Mouse (Mus musculus): ENCODE results near the gene Cypt3. TPM values are rescaled to one million over a fixed set of nuclear protein-coding genes. Genes with fewer than 3 reads are reported as not detected.

Cypt3 gene
- polyA plus RNA-seq (2014; fragmentation: Illumina TruSeq; extraction: RNeasy Lipid Tissue Mini Kit (QIAGEN cat#74804)): not detected

DNA sequence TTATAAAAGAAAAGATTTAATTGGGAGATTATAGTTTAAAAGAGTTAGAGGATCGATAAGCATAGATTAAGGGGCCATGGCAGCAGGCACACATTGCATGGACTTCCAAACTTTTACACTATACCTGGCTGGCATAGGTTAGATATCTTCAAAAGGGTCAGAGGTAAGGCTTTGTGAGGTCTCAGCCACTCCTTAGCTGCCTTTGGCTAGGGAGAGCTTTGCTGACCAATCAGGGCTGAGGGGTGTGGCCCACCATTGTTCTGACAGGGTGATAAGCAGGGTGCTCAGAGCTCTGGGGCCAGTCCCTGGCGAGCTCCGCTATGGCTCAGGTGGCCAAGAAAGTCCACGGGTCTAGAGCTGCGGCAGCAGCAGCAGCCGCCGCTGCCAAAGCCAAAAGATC lies at the start of gene Cypt3:
Gene Cypt3, plus strand, starts transcription at position 301 of the 400 bp plus-strand sequence.

Other genes with a start within 250 kb of the Cypt3 start
- 110 TPM for gene Ubqln2, start 60.4 kb upstream of the Cypt3 start, polyA plus RNA-seq (2014; fragmentation: Illumina TruSeq; extraction: RNeasy Lipid Tissue Mini Kit (QIAGEN cat#74804))
- gene Kctd12b, start 137.8 kb downstream of the Cypt3 start, polyA plus RNA-seq (2014; fragmentation: Illumina TruSeq; extraction: RNeasy Lipid Tissue Mini Kit (QIAGEN cat#74804)): 83.9 TPM
- gene Nbdy, start 165.0 kb downstream of the Cypt3 start, polyA plus RNA-seq (2014; fragmentation: Illumina TruSeq; extraction: RNeasy Lipid Tissue Mini Kit (QIAGEN cat#74804)): 141 TPM